Mouse (Mus musculus) CH12.LX (cell line): ENCODE data around the gene Macrod1.

Source experiments
- CTCF ChIP-seq, 2 experiments: IDR thresholded peaks in 1 of 2; conservative IDR thresholded peaks in 1 of 2; 2 replicates each; pipeline ENCODE4 v1.5.1; 2011 to 2012; ENCODE audit warnings: low read depth in 2 of 2, low read length in 2 of 2, improper control_type of control experiment in 1 of 2, inconsistent platforms in 1 of 2, mild to moderate bottlenecking in 1 of 2, moderate library complexity in 1 of 2
- ELF1 ChIP-seq: IDR thresholded peaks from 2 replicates; pipeline ENCODE4 v1.6.1; 2014; ENCODE audit warnings: low read depth, mild to moderate bottlenecking, inconsistent platforms, low read length, improper control_type of control experiment
- EP300 ChIP-seq: IDR thresholded peaks from 2 replicates; pipeline ENCODE4 v1.6.1; 2011; ENCODE audit warnings: low read length, improper control_type of control experiment
- MAX ChIP-seq: IDR thresholded peaks from 2 replicates; pipeline ENCODE4 v1.6.1; 2011; ENCODE audit warnings: low read length, improper control_type of control experiment
- NELFE ChIP-seq: IDR thresholded peaks from 2 replicates; pipeline ENCODE4 v1.6.1; 2011; ENCODE audit warnings: low read depth, low read length, improper control_type of control experiment
- NRF1 ChIP-seq: IDR thresholded peaks from 2 replicates; pipeline ENCODE4 v1.6.1; 2014; ENCODE audit warnings: low read depth, mild to moderate bottlenecking, inconsistent platforms, low read length, improper control_type of control experiment, moderate library complexity
- POLR2A ChIP-seq: IDR thresholded peaks from 2 replicates; pipeline ENCODE4 v1.6.1; 2011; ENCODE audit warnings: low read depth, mild to moderate bottlenecking, improper control_type of control experiment, low read length
- POLR2AphosphoS2 ChIP-seq: IDR thresholded peaks from 2 replicates; pipeline ENCODE4 v1.6.1; 2011; ENCODE audit warnings: low read depth, low read length, improper control_type of control experiment
- RAD21 ChIP-seq: IDR thresholded peaks from 2 replicates; pipeline ENCODE4 v1.6.1; 2011; ENCODE audit warnings: low read depth, mild to moderate bottlenecking, low read length, improper control_type of control experiment, moderate library complexity

- TF ChIP-seq POLR2A (peak; percentile 79), RAD21 (no peak), CTCF (conservative IDR thresholded peaks at IDR 0.05 in 1 of 2, IDR thresholded peaks at IDR 0.05 in 1 of 2; ENCODE audit: low read depth in 2 of 2, low read length in 2 of 2) (no peak), ELF1 (peak; percentile 88), MAX (peak; percentile 55; the same call in 1 of the 2 replicates), POLR2AphosphoS2 (no peak), NELFE (peak; percentile 59), NRF1 (peak; percentile 97), EP300 (no peak)
These were observed 184.4 kb downstream of the Macrod1 start, which contains the start of gene Naa40 for GRCm38 (mm10) chr19:7240782-7241690.
